Mouse (Mus musculus) heart, postnatal 14 days (tissue): Measurements from ENCODE around the gene Nphp1. TPM values are rescaled to one million over a fixed set of nuclear protein-coding genes. Genes with fewer than 3 reads are reported as not detected.
A peak's percentile ranks its signal among the peaks of the same experiment; 100 is the strongest.

Source experiments
- DNase-seq, 2 experiments: peaks; one replicate each; pipeline ENCODE4 v3.0.0; 2021 to 2022
- intact Hi-C: fragments of 180-260 bp; cut with DNase I; formaldehyde crosslinking; loops from one replicate; pipeline ENCODE4 v1.15.1; 2025
- long read RNA-seq, 2 experiments: library from polyadenylated mRNA; stranded (forward); transcript quantifications; one replicate each; pipeline ENCODE4 v2.0.0; 2021
- total RNA-seq, 2 experiments: library from RNA; stranded (reverse); gene quantifications; 2 replicates each; pipeline ENCODE4 v1.2.3; 2021

Nphp1 gene
- 1 to 10 TPM; 7.4 to 9.0 TPM for total RNA-seq
- long read RNA-seq, experiment 1, partial matches to known transcripts = 1 of 15 reads
- long read RNA-seq, experiment 1, other reads (novel, unspliced or antisense) = 8 of 15 reads
- long read RNA-seq, experiment 2, transcript Nphp1-201 (20 exons, 2,260 nt) = minor isoform, 5 of 21 reads
- long read RNA-seq, experiment 2, transcript Nphp1-202 (20 exons, 2,296 nt) = major isoform, 8 of 21 reads
- long read RNA-seq, experiment 2, partial matches to known transcripts = 3 of 21 reads
- long read RNA-seq, experiment 2, other reads (novel, unspliced or antisense) = 5 of 21 reads

GRCm38 (mm10) chr2:127788440-127789116 lies at the start of gene Nphp1:
Gene Nphp1, minus strand, starts transcription at chr2:127788897.
- intact Hi-C loops = no loop called here
- DNase-seq = peak; percentile 86 to 91

GRCm38 (mm10) chr2:127832833-127833190 lies 44.1 kb upstream of the Nphp1 start:
- no peak for DNase-seq
- intact Hi-C loops = no loop called here

GRCm38 (mm10) chr2:127832103-127832832 lies 43.6 kb upstream of the Nphp1 start:
- no peak for DNase-seq
- intact Hi-C loops = no loop called here

- intact Hi-C loops = no loop called here
These were observed 42.9 kb upstream of the Nphp1 start, which contains the start of gene Bub1 for GRCm38 (mm10) chr2:127831401-127832102. Gene Bub1, minus strand, starts transcription at chr2:127831865.

GRCm38 (mm10) chr2:127791919-127792603 lies 3.4 kb upstream of the Nphp1 start, which contains the start of gene Mtln:
Gene Mtln, minus strand, starts transcription at chr2:127792488.
- intact Hi-C loops = no loop called here
- DNase-seq = peak; percentile 82 to 86

More at GRCm38 (mm10) chr2:127831401-127832102, 42.9 kb upstream of the Nphp1 start, which contains the start of gene Bub1:
- peak; percentile 94 to 96 for DNase-seq

GRCm38 (mm10) chr2:127789651-127790270 lies 1.1 kb upstream of the Nphp1 start:
- DNase-seq = no peak
- intact Hi-C loops = no loop called here

- DNase-seq = no peak
- intact Hi-C loops = no loop called here
These were observed 441 bp upstream of the Nphp1 start for GRCm38 (mm10) chr2:127789138-127789537.

- intact Hi-C loops = no loop called here
- DNase-seq = no peak
These were observed 1.5 kb downstream of the Nphp1 start for GRCm38 (mm10) chr2:127787226-127787625.

- DNase-seq = no peak
- intact Hi-C loops = no loop called here
These were observed 10.2 kb downstream of the Nphp1 start for GRCm38 (mm10) chr2:127778451-127778850.

GRCm38 (mm10) chr2:127775013-127775412 lies 13.7 kb downstream of the Nphp1 start:
- intact Hi-C loops = no loop called here
- DNase-seq = no peak

GRCm38 (mm10) chr2:127774578-127774941 lies 14.1 kb downstream of the Nphp1 start:
- intact Hi-C loops = no loop called here
- DNase-seq = no peak

GRCm38 (mm10) chr2:127773938-127774577 lies 14.6 kb downstream of the Nphp1 start:
- no peak for DNase-seq
- intact Hi-C loops = no loop called here

GRCm38 (mm10) chr2:127761587-127761986 lies 27.1 kb downstream of the Nphp1 start:
- no peak for DNase-seq
- intact Hi-C loops = no loop called here

GRCm38 (mm10) chr2:127760429-127761000 lies 28.2 kb downstream of the Nphp1 start:
- DNase-seq = no peak
- intact Hi-C loops = no loop called here

GRCm38 (mm10) chr2:127760014-127760413 lies 28.7 kb downstream of the Nphp1 start:
- no peak for DNase-seq
- intact Hi-C loops = no loop called here

GRCm38 (mm10) chr2:127759157-127759880 lies 29.4 kb downstream of the Nphp1 start:
- intact Hi-C loops = loop anchor here (5.0 to 10.0 kb wide), 2 partner anchors 77 to 155 kb away; no protein-coding TSS in a partner anchor
- DNase-seq = peak in 1 of 2 experiments; percentile 26

GRCm38 (mm10) chr2:127757171-127757570 lies 31.5 kb downstream of the Nphp1 start:
- peak in 1 of 2 experiments; percentile 29 for DNase-seq
- intact Hi-C loops = loop anchor here (5.0 to 10.0 kb wide), 2 partner anchors 75 to 152 kb away; no protein-coding TSS in a partner anchor

GRCm38 (mm10) chr2:127754113-127754512 lies 34.6 kb downstream of the Nphp1 start:
- intact Hi-C loops = loop anchor here (10.0 kb wide), 1 partner anchor 149 kb away; no protein-coding TSS in a partner anchor
- no peak for DNase-seq
